Comparison of ENCODE assay signal across 18 mouse cellular contexts in the genomic region with DNA sequence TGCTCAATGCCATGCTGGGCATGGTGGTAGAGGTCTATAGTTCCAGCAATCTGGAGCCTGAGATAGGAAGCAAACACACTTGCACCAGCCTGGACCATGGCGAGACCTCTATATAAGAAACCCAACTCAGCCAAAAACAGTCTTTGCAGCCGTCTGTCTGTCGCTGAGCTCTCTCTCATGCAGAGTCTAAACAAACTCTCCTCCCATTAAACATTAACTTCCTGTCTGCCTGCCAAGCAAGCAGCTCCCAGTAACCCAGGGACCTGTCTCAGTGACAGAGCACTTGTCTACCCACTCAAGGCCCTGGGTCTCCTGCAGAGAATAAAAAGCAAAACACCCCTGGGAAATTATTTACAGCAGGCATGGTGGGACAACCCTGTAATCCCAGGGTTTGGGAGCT. TPM values are rescaled to one million over a fixed set of nuclear protein-coding genes. Genes with fewer than 3 reads are reported as not detected.
A peak's percentile ranks its signal among the peaks of the same experiment; 100 is the strongest.
DNase-seq lines count a peak whose midpoint lies in the region; ATAC-seq and TF ChIP-seq lines count a peak whose summit lies in the region.
"Had no signal": no experiment of that assay in that cellular context is flagged by ENCODE, and none has a peak within 500 bp of the region (broad histone marks: within the 10 kb centered on the region; RNA-seq: fewer than 3 reads in every experiment).

No protein-coding gene starts in this region.

- peak; percentile 35; the same call in 1 of the 2 replicates for TF ChIP-seq EP300 in lung, postnatal 0 days (IDR thresholded peaks at IDR 0.05)

- peak; percentile 77 for DNase-seq in kidney, adult 11 months
- peak; percentile 44 for DNase-seq in kidney, postnatal 10 days
- peak; percentile 75 for DNase-seq in lung, postnatal 0 days (ENCODE audit: low spot score)
- no peak for DNase-seq in embryo, embryonic 10 days (ENCODE audit: low spot score)
- no peak for DNase-seq in cerebellum, postnatal 4 days (ENCODE audit: low spot score in 2 of 2)
- no peak for DNase-seq in ovary, postnatal 36 days (ENCODE audit: low spot score)
- DNase-seq: adrenal gland, postnatal 10 days; cerebellum, adult 11 months; cerebellum, postnatal 14 days; heart, postnatal 4 days; thymus, adult 18-20 months had no signal

- no peak for TF ChIP-seq CTCF in intestine, postnatal 0 days (IDR thresholded peaks at IDR 0.05; ENCODE audit: low read depth)
- TF ChIP-seq CTCF in lung, postnatal 0 days (IDR thresholded peaks at IDR 0.05), result no peak

- H3K27ac ChIP-seq in kidney, embryonic 14.5 days (ENCODE audit: low read depth, low read length), result no peak overlapping the region
- peak overlapping the region; percentile 62 for H3K27ac ChIP-seq in intestine, postnatal 0 days (ENCODE audit: low read depth, low read length)
- peak overlapping the region; percentile 43; the same call in 1 of the 2 replicates for H3K27ac ChIP-seq in lung, postnatal 0 days (ENCODE audit: low read length)
- H3K27ac ChIP-seq: embryonic facial prominence, embryonic 10.5 days; forebrain, embryonic 13.5 days; limb, embryonic 12.5 days; midbrain, embryonic 13.5 days had no signal

- WGBS in kidney, embryonic 14.5 days, result 62% methylated on average over 3 of the region's 3 CpGs
- WGBS in intestine, postnatal 0 days, result 20% methylated on average over 3 of the region's 3 CpGs
- WGBS in lung, postnatal 0 days, result 7% methylated on average over 3 of the region's 3 CpGs

- no peak overlapping the region for H3K9ac ChIP-seq in kidney, embryonic 14.5 days (ENCODE audit: low read depth, low read length)
- no peak overlapping the region for H3K9ac ChIP-seq in intestine, postnatal 0 days (ENCODE audit: low read depth, low read length)
- no peak overlapping the region for H3K9ac ChIP-seq in lung, postnatal 0 days (replicated peaks; ENCODE audit: low read depth)
- H3K9ac ChIP-seq: forebrain, embryonic 13.5 days; limb, embryonic 12.5 days; midbrain, embryonic 13.5 days had no signal

- no peak overlapping the region for H3K4me3 ChIP-seq in kidney, embryonic 14.5 days (ENCODE audit: low read length)
- no peak overlapping the region for H3K4me3 ChIP-seq in intestine, postnatal 0 days (ENCODE audit: low read depth, low read length)
- no peak overlapping the region for H3K4me3 ChIP-seq in lung, postnatal 0 days (ENCODE audit: low read depth, low read length)
- H3K4me3 ChIP-seq: embryonic facial prominence, embryonic 10.5 days; forebrain, embryonic 13.5 days; limb, embryonic 12.5 days; midbrain, embryonic 13.5 days had no signal

- peaks cover 95% of the 10 kb centered on the region for H3K36me3 ChIP-seq in kidney, embryonic 14.5 days (ENCODE audit: control insufficient read depth, insufficient read depth, low read length)
- peaks cover 88% of the 10 kb centered on the region for H3K36me3 ChIP-seq in intestine, postnatal 0 days (ENCODE audit: control insufficient read depth, insufficient read depth)
- peaks cover 42% of the 10 kb centered on the region for H3K36me3 ChIP-seq in lung, postnatal 0 days (ENCODE audit: insufficient read depth, low read length)

- H3K9me3 ChIP-seq in kidney, embryonic 14.5 days (ENCODE audit: control insufficient read depth, low read length), result no peaks in the 10 kb centered on the region
- no peaks in the 10 kb centered on the region for H3K9me3 ChIP-seq in intestine, postnatal 0 days (ENCODE audit: control insufficient read depth)
- no peaks in the 10 kb centered on the region for H3K9me3 ChIP-seq in lung, postnatal 0 days (ENCODE audit: low read length)
- H3K9me3 ChIP-seq: embryonic facial prominence, embryonic 10.5 days; forebrain, embryonic 13.5 days; midbrain, embryonic 13.5 days had no signal

- no peak overlapping the region for H3K4me2 ChIP-seq in kidney, embryonic 14.5 days (replicated peaks; ENCODE audit: low read depth, low read length)
- H3K4me2 ChIP-seq in intestine, postnatal 0 days (replicated peaks; ENCODE audit: low read depth), result no peak overlapping the region
- H3K4me2 ChIP-seq in lung, postnatal 0 days (replicated peaks; ENCODE audit: low read depth, low read length), result no peak overlapping the region
- H3K4me2 ChIP-seq: forebrain, embryonic 13.5 days; limb, embryonic 12.5 days; midbrain, embryonic 13.5 days had no signal

- no peaks in the 10 kb centered on the region for H3K4me1 ChIP-seq in kidney, embryonic 14.5 days (ENCODE audit: control insufficient read depth, insufficient read depth, low read length)
- 0 out of 2 replicates have a peak, but pooled peaks cover 7% of the 10 kb centered on the region for H3K4me1 ChIP-seq in intestine, postnatal 0 days (replicated peaks; ENCODE audit: control insufficient read depth, insufficient read depth, low read length)
- H3K4me1 ChIP-seq in lung, postnatal 0 days (ENCODE audit: insufficient read depth, low read depth, low read length), result no peaks in the 10 kb centered on the region
- H3K4me1 ChIP-seq: embryonic facial prominence, embryonic 10.5 days; forebrain, embryonic 13.5 days; limb, embryonic 12.5 days; midbrain, embryonic 13.5 days had no signal

- H3K27me3 ChIP-seq in kidney, embryonic 14.5 days (ENCODE audit: control insufficient read depth, insufficient read depth, low read length), result no peaks in the 10 kb centered on the region
- no peaks in the 10 kb centered on the region for H3K27me3 ChIP-seq in intestine, postnatal 0 days (replicated peaks; ENCODE audit: control insufficient read depth, insufficient read depth, low read length)
- no peaks in the 10 kb centered on the region for H3K27me3 ChIP-seq in lung, postnatal 0 days (replicated peaks; ENCODE audit: insufficient read depth, low read length)
- H3K27me3 ChIP-seq: forebrain, embryonic 13.5 days; limb, embryonic 12.5 days; midbrain, embryonic 13.5 days had no signal

- ATAC-seq in kidney, embryonic 14.5 days (ENCODE audit: low FRiP score, low TSS enrichment), result no peak
- no peak for ATAC-seq in intestine, postnatal 0 days
- ATAC-seq in lung, postnatal 0 days, result peak; percentile 82
- ATAC-seq: CD4-positive, CD25-positive, alpha-beta regulatory T cell, adult 4 months; forebrain, embryonic 13.5 days; midbrain, embryonic 13.5 days had no signal

RNA-seq across cellular contexts. Expression of gene Ldlr, which starts 13.3 kb away (rescaled TPM):
- polyA plus RNA-seq in kidney, embryonic 14.5 days (2014; fragmentation: Nextera tagmentation; extraction: Ambion mirVana), result 13.2 and 15.8 TPM in 2 replicates
- polyA plus RNA-seq in intestine, postnatal 0 days (2015; fragmentation: Nextera tagmentation; extraction: Ambion mirVana), result 22.8 and 26.6 TPM in 2 replicates
- 52.2 and 56.8 TPM in 2 replicates for polyA plus RNA-seq in lung, postnatal 0 days (2015; fragmentation: Nextera tagmentation; extraction: Ambion mirVana)

RNA-seq across cellular contexts. Expression of gene Spc24, which starts 23.5 kb away (rescaled TPM):
- polyA plus RNA-seq in kidney, embryonic 14.5 days (2014; fragmentation: Nextera tagmentation; extraction: Ambion mirVana), result 139 and 150 TPM in 2 replicates
- polyA plus RNA-seq in intestine, postnatal 0 days (2015; fragmentation: Nextera tagmentation; extraction: Ambion mirVana), result 23.5 and 32.4 TPM in 2 replicates
- 13.4 and 15.7 TPM in 2 replicates for polyA plus RNA-seq in lung, postnatal 0 days (2015; fragmentation: Nextera tagmentation; extraction: Ambion mirVana)

Comparison
In these comparisons a context has a peak if more than half of its experiments do, and no peak if none do; other contexts are left out.
1. DNase-seq: peak in kidney, adult 11 months (single experiment), kidney, postnatal 10 days (single experiment) and lung, postnatal 0 days (single experiment); none in embryo, embryonic 10 days (single experiment), cerebellum, postnatal 4 days (0 of 2) and ovary, postnatal 36 days (single experiment).